Mouse (Mus musculus) midbrain, postnatal 0 days (tissue): ENCODE measurements around the gene Col6a5. TPM values are rescaled to one million over a fixed set of nuclear protein-coding genes. Genes with fewer than 3 reads are reported as not detected.

Source experiments
- ATAC-seq: fragments of 200-750 bp; cut with Nextera tagmentation; 2 replicates; pipeline ENCODE4 v1.8.0; 2017; ENCODE audit warnings: moderate number of reproducible peaks, mild to moderate bottlenecking, moderate TSS enrichment, moderate library complexity; ENCODE audit not compliant: low FRiP score
- DNase-seq: peaks from one replicate; pipeline ENCODE4 v3.0.0-alpha.2; 2015; ENCODE audit warnings: low spot score
- H3K27ac ChIP-seq: fragments of 300-500 bp; sonication (generic); 2 replicates; pipeline ENCODE4 v1.5.1; 2014; ENCODE audit warnings: low read depth, mild to moderate bottlenecking, low read length, mixed read lengths
- H3K27me3 ChIP-seq: fragments of 300-500 bp; sonication (generic); 2 replicates; pipeline ENCODE4 v1.6.1; 2014; ENCODE audit warnings: low read length, control low read depth, mixed read lengths; ENCODE audit not compliant: insufficient read depth
- H3K36me3 ChIP-seq: fragments of 300-500 bp; sonication (generic); 2 replicates; pipeline ENCODE4 v1.6.1; 2014; ENCODE audit warnings: low read length, control low read depth, mixed read lengths; ENCODE audit not compliant: insufficient read depth
- H3K4me1 ChIP-seq: fragments of 300-500 bp; sonication (generic); 2 replicates; pipeline ENCODE4 v1.6.1; 2014; ENCODE audit warnings: mild to moderate bottlenecking, control low read depth, antibody characterized with exemption, low read length, mixed read lengths; ENCODE audit not compliant: insufficient read depth
- H3K4me2 ChIP-seq: fragments of 300-500 bp; sonication (generic); 2 replicates; pipeline ENCODE4 v1.6.1; 2014; ENCODE audit warnings: low read depth, mild to moderate bottlenecking, low read length, mixed read lengths; ENCODE audit not compliant: poor library complexity, severe bottlenecking
- H3K4me3 ChIP-seq: fragments of 300-500 bp; sonication (generic); 2 replicates; pipeline ENCODE4 v1.5.1; 2014; ENCODE audit warnings: low read depth, mild to moderate bottlenecking, low read length, moderate library complexity
- H3K9ac ChIP-seq: fragments of 300-500 bp; sonication (generic); replicated peaks from 2 replicates; pipeline ENCODE4 v1.6.1; 2014; ENCODE audit warnings: mild to moderate bottlenecking, low read length, moderate library complexity, mixed read lengths; ENCODE audit not compliant: poor library complexity, severe bottlenecking
- H3K9me3 ChIP-seq: fragments of 300-500 bp; sonication (generic); 2 replicates; pipeline ENCODE4 v1.6.1; 2016; ENCODE audit warnings: low read length, control low read depth
- CTCF ChIP-seq: IDR thresholded peaks from 2 replicates; pipeline ENCODE4 v1.5.1; 2016; ENCODE audit warnings: antibody characterized with exemption, mild to moderate bottlenecking
- WGBS: fragments of 180-500 bp; shearing (Covaris S2); extraction: QIAGEN DNeasy Blood & Tissue Kit; methylation state at CpG from one replicate; pipeline ENCODE4 v1.1.7; 2014; 5-methylcytosine and 5-hydroxymethylcytosine counted together
- polyA plus RNA-seq: library from polyadenylated mRNA; unstranded; fragments of >200 nt; fragmentation: Nextera tagmentation; extraction: Ambion mirVana; gene quantifications from 2 replicates; pipeline ENCODE4 v1.2.1, GENCODE M21; 2015
- total RNA-seq: library from RNA; depleted of rRNA; stranded (reverse); fragments of >200 nt; gene quantifications from 2 replicates; pipeline ENCODE4 v1.2.3, GENCODE M21; 2014; rRNA removed

Gene Col6a5
- total and polyA plus RNA-seq, 2 experiments from 2014 or later = 0.36 to 0.49 TPM

- Histone ChIP-seq H3K4me1 (no peaks in the 10 kb centered on the region), H3K27ac (no peak overlapping the region), H3K4me3 (no peak overlapping the region), H3K4me2 (no peak overlapping the region), H3K9ac (no peak overlapping the region), H3K9me3 (no peaks in the 10 kb centered on the region), H3K36me3 (no peaks in the 10 kb centered on the region), H3K27me3 (no peaks in the 10 kb centered on the region)
- ATAC-seq (no peak), DNase-seq (no peak)
- no peak for TF ChIP-seq CTCF
- WGBS = 85% methylated on average over 5 of the region's 5 CpGs
Observed at GRCm38 (mm10) chr9:105814436-105814835, 146.0 kb downstream of the Col6a5 start.

- no peaks in the 10 kb centered on the region for H3K9me3 ChIP-seq
- no peak overlapping the region for H3K9ac ChIP-seq
- H3K4me1 ChIP-seq = no peaks in the 10 kb centered on the region
- no peak overlapping the region for H3K4me3 ChIP-seq
- H3K27me3 ChIP-seq = no peaks in the 10 kb centered on the region
- 55% methylated on average over 7 of the region's 7 CpGs for WGBS
- H3K27ac ChIP-seq = no peak overlapping the region
- TF ChIP-seq CTCF = no peak
- H3K36me3 ChIP-seq = no peaks in the 10 kb centered on the region
- ATAC-seq (no peak), DNase-seq (peak; percentile 49)
- no peak overlapping the region for H3K4me2 ChIP-seq
Observed at GRCm38 (mm10) chr9:105811458-105811857, 149.0 kb downstream of the Col6a5 start.

DNA sequence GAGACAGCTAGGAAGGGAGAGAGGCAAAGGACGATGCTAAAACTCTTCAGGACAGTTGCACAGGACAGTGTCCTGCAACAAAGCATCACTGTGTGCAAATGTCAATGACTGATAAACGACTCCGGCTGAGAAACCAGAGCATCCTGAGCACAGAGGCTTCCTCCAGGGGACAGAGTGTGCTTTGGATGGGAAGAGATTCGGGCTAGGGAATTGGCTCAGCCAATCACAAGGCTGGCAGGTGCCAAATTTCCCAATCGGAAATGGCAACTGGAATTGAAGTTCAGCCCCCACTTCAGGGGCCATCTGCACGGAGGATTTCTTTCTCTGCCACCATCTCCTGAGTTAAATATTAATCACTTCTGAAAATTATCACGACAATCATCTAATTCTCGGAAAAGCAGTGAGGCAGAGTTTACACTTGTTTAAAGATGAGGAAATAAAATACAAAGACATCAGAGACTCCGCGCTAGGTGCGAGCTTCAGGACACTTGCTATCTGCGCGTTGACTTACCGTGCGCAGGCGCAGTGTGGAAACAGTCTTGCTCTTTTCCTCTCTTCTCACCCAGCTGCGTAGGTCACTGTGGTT is 151.4 kb downstream of the Col6a5 start:
- H3K9me3 ChIP-seq = no peaks in the 10 kb centered on the region
- H3K4me1 ChIP-seq = no peaks in the 10 kb centered on the region
- no peaks in the 10 kb centered on the region for H3K36me3 ChIP-seq
- H3K4me3 ChIP-seq = no peak overlapping the region
- DNase-seq = no peak
- H3K27me3 ChIP-seq = no peaks in the 10 kb centered on the region
- H3K4me2 ChIP-seq = no peak overlapping the region
- no peak for ATAC-seq
- 81% methylated on average over 17 of the region's 17 CpGs for WGBS
- no peak overlapping the region for H3K27ac ChIP-seq
- H3K9ac ChIP-seq = no peak overlapping the region
- TF ChIP-seq CTCF = no peak

Other genes with a start within 250 kb of the Col6a5 start
- gene Col6a6, start 132.5 kb downstream of the Col6a5 start, total RNA-seq = 0.28 and 0.49 TPM in 2 replicates
- gene Col6a6, start 132.5 kb downstream of the Col6a5 start, polyA plus RNA-seq = 0.20 and 0.23 TPM in 2 replicates
- 1.3 and 2.6 TPM in 2 replicates for gene Col6a4, start 136.1 kb upstream of the Col6a5 start, total RNA-seq
- gene Col6a4, start 136.1 kb upstream of the Col6a5 start, polyA plus RNA-seq = 1.3 and 1.7 TPM in 2 replicates
- 0.66 and 0.94 TPM in 2 replicates for gene Glyctk, start 197.5 kb upstream of the Col6a5 start, total RNA-seq
- gene Glyctk, start 197.5 kb upstream of the Col6a5 start, polyA plus RNA-seq = 0.75 and 0.90 TPM in 2 replicates
- 245 and 261 TPM in 2 replicates for gene Wdr82, start 210.3 kb upstream of the Col6a5 start, total RNA-seq
- 30.6 and 31.7 TPM in 2 replicates for gene Wdr82, start 210.3 kb upstream of the Col6a5 start, polyA plus RNA-seq
- 16.2 and 27.7 TPM in 2 replicates for gene Ppm1m, start 239.1 kb upstream of the Col6a5 start, total RNA-seq
- gene Ppm1m, start 239.1 kb upstream of the Col6a5 start, polyA plus RNA-seq = 18.5 and 21.3 TPM in 2 replicates
- 60.1 and 78.3 TPM in 2 replicates for gene Twf2, start 242.5 kb upstream of the Col6a5 start, total RNA-seq
- gene Twf2, start 242.5 kb upstream of the Col6a5 start, polyA plus RNA-seq = 41.6 and 47.4 TPM in 2 replicates